Mouse (Mus musculus): ENCODE results near the gene Nmnat2. TPM values are rescaled to one million over a fixed set of nuclear protein-coding genes. Genes with fewer than 3 reads are reported as not detected.

Nmnat2 gene
- polyA plus RNA-seq, 1 experiment, result 2.1 TPM

GRCm38 (mm10) chr1:153093172-153093571, 138.4 kb downstream of the Nmnat2 start:
- no peaks in the 10 kb centered on the region for H3K79me2 ChIP-seq (ENCODE audit: control insufficient read depth, insufficient read depth)
- no peaks in the 10 kb centered on the region for H3K36me3 ChIP-seq (ENCODE audit: control insufficient read depth, insufficient read depth)
- TF ChIP-seq MYOG (IDR thresholded peaks at IDR 0.05; ENCODE audit: control insufficient read depth in 1 of 3, insufficient read depth in 1 of 3, insufficient read length in 2 of 3, low read depth in 2 of 3) (no peak), SRF (IDR thresholded peaks at IDR 0.05; ENCODE audit: control insufficient read depth, insufficient read length, low read depth) (no peak), REST (IDR thresholded peaks at IDR 0.05; ENCODE audit: insufficient read depth, insufficient read length) (no peak), TCF12 (IDR thresholded peaks at IDR 0.05; ENCODE audit: insufficient read depth, poor library complexity, severe bottlenecking) (no peak), MYOD1 (IDR thresholded peaks at IDR 0.05; ENCODE audit: control insufficient read depth in 1 of 3, insufficient read length in 2 of 3, low read depth in 2 of 3) (no peak), POLR2AphosphoS2 (IDR thresholded peaks at IDR 0.05; ENCODE audit: insufficient read length, low read depth) (no peak), E2F4 (IDR thresholded peaks at IDR 0.05; ENCODE audit: insufficient read depth) (no peak), USF1 (IDR thresholded peaks at IDR 0.05; ENCODE audit: low read depth) (no peak), POLR2A (IDR thresholded peaks at IDR 0.05; ENCODE audit: insufficient read length, low read depth) (no peak), TCF3 (IDR thresholded peaks at IDR 0.05; ENCODE audit: insufficient read length, low read depth) (no peak), MAX (IDR thresholded peaks at IDR 0.05; ENCODE audit: low read depth) (no peak), CEBPB (IDR thresholded peaks at IDR 0.05; ENCODE audit: insufficient read depth, poor library complexity, severe bottlenecking) (no peak)
- H3K4me3 ChIP-seq, result no peak overlapping the region
- no peak overlapping the region for H3ac ChIP-seq (ENCODE audit: control insufficient read depth, insufficient read length)
- no peak overlapping the region for H3K4me2 ChIP-seq (ENCODE audit: low read depth)
- H3K27me3 ChIP-seq (ENCODE audit: control insufficient read depth, insufficient read depth, insufficient read length), result no peaks in the 10 kb centered on the region

DNA sequence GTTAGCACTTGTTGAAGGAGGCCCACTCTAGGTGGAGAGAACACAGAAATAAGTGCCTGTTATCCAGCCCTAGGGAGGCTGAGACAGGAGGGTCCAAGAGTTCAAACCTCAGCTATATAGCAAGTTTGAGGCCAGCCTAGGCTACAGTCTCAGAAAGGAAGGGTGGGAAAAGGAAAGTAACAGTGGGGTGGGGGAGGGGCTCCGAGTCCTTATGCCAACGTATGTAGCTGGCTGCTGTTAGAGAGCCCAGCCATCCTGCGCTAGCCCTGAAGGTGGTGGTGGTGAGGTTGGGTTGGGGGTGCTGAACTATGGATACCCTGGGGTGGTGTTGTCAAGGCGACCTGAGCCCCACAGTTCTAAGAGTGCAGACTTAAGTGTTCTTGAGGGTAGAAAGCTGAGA, 138.8 kb downstream of the Nmnat2 start:
- no peaks in the 10 kb centered on the region for H3K79me2 ChIP-seq (ENCODE audit: control insufficient read depth, insufficient read depth)
- H3K27me3 ChIP-seq (ENCODE audit: control insufficient read depth, insufficient read depth, insufficient read length), result no peaks in the 10 kb centered on the region
- no peak overlapping the region for H3K4me3 ChIP-seq
- no peak overlapping the region for H3ac ChIP-seq (ENCODE audit: control insufficient read depth, insufficient read length)
- no peaks in the 10 kb centered on the region for H3K36me3 ChIP-seq (ENCODE audit: control insufficient read depth, insufficient read depth)
- H3K4me2 ChIP-seq (ENCODE audit: low read depth), result no peak overlapping the region
- TF ChIP-seq POLR2AphosphoS2 (IDR thresholded peaks at IDR 0.05; ENCODE audit: insufficient read length, low read depth) (no peak), POLR2A (IDR thresholded peaks at IDR 0.05; ENCODE audit: insufficient read length, low read depth) (no peak), E2F4 (IDR thresholded peaks at IDR 0.05; ENCODE audit: insufficient read depth) (no peak), MYOD1 (IDR thresholded peaks at IDR 0.05; ENCODE audit: control insufficient read depth in 1 of 3, insufficient read length in 2 of 3, low read depth in 2 of 3) (no peak), REST (IDR thresholded peaks at IDR 0.05; ENCODE audit: insufficient read depth, insufficient read length) (no peak), MYOG (IDR thresholded peaks at IDR 0.05; ENCODE audit: control insufficient read depth in 1 of 3, insufficient read depth in 1 of 3, insufficient read length in 2 of 3, low read depth in 2 of 3) (no peak), CEBPB (IDR thresholded peaks at IDR 0.05; ENCODE audit: insufficient read depth, poor library complexity, severe bottlenecking) (no peak), TCF3 (IDR thresholded peaks at IDR 0.05; ENCODE audit: insufficient read length, low read depth) (no peak), MAX (IDR thresholded peaks at IDR 0.05; ENCODE audit: low read depth) (no peak), USF1 (IDR thresholded peaks at IDR 0.05; ENCODE audit: low read depth) (no peak), TCF12 (IDR thresholded peaks at IDR 0.05; ENCODE audit: insufficient read depth, poor library complexity, severe bottlenecking) (no peak), SRF (IDR thresholded peaks at IDR 0.05; ENCODE audit: control insufficient read depth, insufficient read length, low read depth) (no peak)

GRCm38 (mm10) chr1:153094226-153095076, 139.7 kb downstream of the Nmnat2 start:
- TF ChIP-seq POLR2A (IDR thresholded peaks at IDR 0.05; ENCODE audit: insufficient read length, low read depth) (no peak), CEBPB (IDR thresholded peaks at IDR 0.05; ENCODE audit: insufficient read depth, poor library complexity, severe bottlenecking) (no peak), MYOG (IDR thresholded peaks at IDR 0.05; ENCODE audit: control insufficient read depth in 1 of 3, insufficient read depth in 1 of 3, insufficient read length in 2 of 3, low read depth in 2 of 3) (no peak), TCF3 (IDR thresholded peaks at IDR 0.05; ENCODE audit: insufficient read length, low read depth) (no peak), SRF (IDR thresholded peaks at IDR 0.05; ENCODE audit: control insufficient read depth, insufficient read length, low read depth) (no peak), REST (IDR thresholded peaks at IDR 0.05; ENCODE audit: insufficient read depth, insufficient read length) (no peak), USF1 (IDR thresholded peaks at IDR 0.05; ENCODE audit: low read depth) (no peak), E2F4 (IDR thresholded peaks at IDR 0.05; ENCODE audit: insufficient read depth) (no peak), MYOD1 (IDR thresholded peaks at IDR 0.05; ENCODE audit: control insufficient read depth in 1 of 3, insufficient read length in 2 of 3, low read depth in 2 of 3) (no peak), MAX (IDR thresholded peaks at IDR 0.05; ENCODE audit: low read depth) (no peak), POLR2AphosphoS2 (IDR thresholded peaks at IDR 0.05; ENCODE audit: insufficient read length, low read depth) (no peak), TCF12 (IDR thresholded peaks at IDR 0.05; ENCODE audit: insufficient read depth, poor library complexity, severe bottlenecking) (no peak)
- no peak overlapping the region for H3K4me2 ChIP-seq (ENCODE audit: low read depth)

GRCm38 (mm10) chr1:153095328-153095727, 140.5 kb downstream of the Nmnat2 start:
- Histone ChIP-seq H3K36me3 (ENCODE audit: control insufficient read depth, insufficient read depth) (no peaks in the 10 kb centered on the region), H3ac (ENCODE audit: control insufficient read depth, insufficient read length) (no peak overlapping the region), H3K79me2 (ENCODE audit: control insufficient read depth, insufficient read depth) (no peaks in the 10 kb centered on the region), H3K4me2 (ENCODE audit: low read depth) (no peak overlapping the region), H3K27me3 (ENCODE audit: control insufficient read depth, insufficient read depth, insufficient read length) (no peaks in the 10 kb centered on the region), H3K4me3 (no peak overlapping the region)
- TF ChIP-seq TCF3 (IDR thresholded peaks at IDR 0.05; ENCODE audit: insufficient read length, low read depth) (no peak), MYOD1 (IDR thresholded peaks at IDR 0.05; ENCODE audit: control insufficient read depth in 1 of 3, insufficient read length in 2 of 3, low read depth in 2 of 3) (no peak), POLR2A (IDR thresholded peaks at IDR 0.05; ENCODE audit: insufficient read length, low read depth) (no peak), TCF12 (IDR thresholded peaks at IDR 0.05; ENCODE audit: insufficient read depth, poor library complexity, severe bottlenecking) (no peak), REST (IDR thresholded peaks at IDR 0.05; ENCODE audit: insufficient read depth, insufficient read length) (no peak), SRF (IDR thresholded peaks at IDR 0.05; ENCODE audit: control insufficient read depth, insufficient read length, low read depth) (no peak), MYOG (IDR thresholded peaks at IDR 0.05; ENCODE audit: control insufficient read depth in 1 of 3, insufficient read depth in 1 of 3, insufficient read length in 2 of 3, low read depth in 2 of 3) (no peak), CEBPB (IDR thresholded peaks at IDR 0.05; ENCODE audit: insufficient read depth, poor library complexity, severe bottlenecking) (no peak), POLR2AphosphoS2 (IDR thresholded peaks at IDR 0.05; ENCODE audit: insufficient read length, low read depth) (no peak), USF1 (IDR thresholded peaks at IDR 0.05; ENCODE audit: low read depth) (no peak), MAX (IDR thresholded peaks at IDR 0.05; ENCODE audit: low read depth) (no peak), E2F4 (IDR thresholded peaks at IDR 0.05; ENCODE audit: insufficient read depth) (no peak)

More at GRCm38 (mm10) chr1:153094226-153095076, 139.7 kb downstream of the Nmnat2 start:
- H3K4me3 ChIP-seq, result no peak overlapping the region
- no peaks in the 10 kb centered on the region for H3K36me3 ChIP-seq (ENCODE audit: control insufficient read depth, insufficient read depth)
- H3ac ChIP-seq (ENCODE audit: control insufficient read depth, insufficient read length), result no peak overlapping the region
- no peaks in the 10 kb centered on the region for H3K27me3 ChIP-seq (ENCODE audit: control insufficient read depth, insufficient read depth, insufficient read length)
- no peaks in the 10 kb centered on the region for H3K79me2 ChIP-seq (ENCODE audit: control insufficient read depth, insufficient read depth)
